Mouse (Mus musculus) embryonic facial prominence, embryonic 13.5 days (tissue): Measurements from ENCODE around the gene Hist1h3a. TPM values are rescaled to one million over a fixed set of nuclear protein-coding genes. Genes with fewer than 3 reads are reported as not detected.
"Not testable (repeated sequence)": the region's sequence is repeated elsewhere in the genome, so short reads cannot be mapped to it uniquely, and the experiment has no call there.

ENCODE experiments used
- ATAC-seq: fragments of 200-750 bp; cut with Nextera tagmentation; 2 replicates; pipeline ENCODE4 v1.8.0; 2017; ENCODE audit warnings: low read depth; ENCODE audit not compliant: insufficient number of reproducible peaks, insufficient read depth, low FRiP score, low TSS enrichment
- H3K27ac ChIP-seq: fragments of 300-500 bp; sonication (generic); 2 replicates; pipeline ENCODE4 v1.5.1; 2015; ENCODE audit warnings: moderate library complexity, mild to moderate bottlenecking, inconsistent platforms
- H3K27me3 ChIP-seq: fragments of 300-500 bp; sonication (generic); 2 replicates; pipeline ENCODE4 v1.6.1; 2015; ENCODE audit warnings: mild to moderate bottlenecking, inconsistent platforms
- H3K36me3 ChIP-seq: fragments of 300-500 bp; sonication (generic); 2 replicates; pipeline ENCODE4 v1.6.1; 2015; ENCODE audit warnings: mild to moderate bottlenecking, inconsistent platforms
- H3K4me1 ChIP-seq: fragments of 300-500 bp; sonication (generic); 2 replicates; pipeline ENCODE4 v1.6.1; 2015; ENCODE audit warnings: inconsistent platforms
- H3K4me2 ChIP-seq: fragments of 300-500 bp; sonication (generic); 2 replicates; pipeline ENCODE4 v1.6.1; 2015; ENCODE audit warnings: moderate library complexity, mild to moderate bottlenecking, inconsistent platforms
- H3K4me3 ChIP-seq: fragments of 300-500 bp; sonication (generic); 2 replicates; pipeline ENCODE4 v1.5.1; 2015; ENCODE audit warnings: mild to moderate bottlenecking, inconsistent platforms
- H3K9ac ChIP-seq: fragments of 300-500 bp; sonication (generic); 2 replicates; pipeline ENCODE4 v1.6.1; 2015; ENCODE audit warnings: mild to moderate bottlenecking, inconsistent platforms
- H3K9me3 ChIP-seq: fragments of 300-500 bp; sonication (generic); 2 replicates; pipeline ENCODE4 v1.6.1; 2016; ENCODE audit warnings: inconsistent platforms
- WGBS: fragments of 180-500 bp; shearing (Covaris S2); methylation state at CpG from one replicate; pipeline ENCODE4 v1.1.7; 2015; ENCODE audit warnings: mixed read lengths; 5-methylcytosine and 5-hydroxymethylcytosine counted together
- polyA plus RNA-seq: library from polyadenylated mRNA; unstranded; fragments of >200 nt; fragmentation: Nextera tagmentation; extraction: Ambion mirVana; gene quantifications from 2 replicates; pipeline ENCODE4 v1.2.1, GENCODE M21; 2015

Hist1h3a gene
- 5.8 and 8.6 TPM in 2 replicates for polyA plus RNA-seq

DNA sequence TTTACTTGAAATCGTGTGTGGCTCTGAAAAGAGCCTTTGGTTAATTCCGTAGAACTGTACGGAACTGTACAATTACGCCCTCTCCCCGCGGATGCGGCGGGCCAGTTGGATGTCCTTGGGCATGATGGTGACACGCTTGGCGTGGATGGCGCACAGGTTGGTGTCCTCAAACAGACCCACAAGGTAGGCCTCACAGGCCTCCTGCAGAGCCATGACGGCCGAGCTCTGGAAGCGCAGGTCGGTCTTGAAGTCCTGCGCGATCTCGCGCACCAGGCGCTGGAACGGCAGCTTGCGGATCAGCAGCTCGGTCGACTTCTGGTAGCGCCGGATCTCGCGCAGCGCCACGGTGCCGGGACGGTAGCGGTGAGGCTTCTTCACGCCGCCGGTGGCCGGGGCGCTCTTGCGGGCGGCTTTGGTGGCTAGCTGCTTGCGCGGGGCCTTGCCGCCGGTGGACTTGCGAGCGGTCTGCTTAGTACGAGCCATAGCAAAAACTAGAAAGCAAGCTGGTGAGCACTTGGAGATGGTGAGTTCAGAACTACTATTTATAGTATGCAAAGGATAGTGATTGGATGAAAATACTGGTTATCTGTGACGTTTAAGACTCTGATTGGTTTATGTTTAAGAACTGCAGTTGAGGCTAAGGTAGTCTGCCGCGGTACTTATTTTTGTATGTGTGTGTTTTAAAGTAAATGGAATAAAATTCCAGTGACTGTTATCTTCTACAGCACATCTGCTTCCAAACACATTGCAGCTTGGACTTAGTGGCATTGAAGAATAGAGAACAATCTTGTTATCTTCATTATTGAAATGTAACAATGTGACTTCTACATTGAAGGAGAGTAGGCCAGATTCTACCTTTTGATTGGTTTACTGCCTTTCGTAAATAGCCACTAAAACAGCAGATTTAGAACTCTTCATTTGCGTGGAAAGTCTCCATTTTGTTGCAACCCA is at the start of gene Hist1h3a:
Hist1h3a (minus strand) TSS at position 516 of the 951 bp plus-strand sequence.
- Histone ChIP-seq H3K4me1 (peaks cover 21% of the 10 kb centered on the region), H3K4me3 (peak within 1 kb of the TSS; percentile 59), H3K9ac (peak within 1 kb of the TSS; percentile 71), H3K4me2 (peak within 1 kb of the TSS; percentile 92), H3K27ac (peak within 1 kb of the TSS; percentile 95)
- H3K9me3 ChIP-seq, H3K36me3 ChIP-seq, H3K27me3 ChIP-seq: not testable (repeated sequence)
- peak; percentile 44 for ATAC-seq
- WGBS = under 1% methylated on average over 32 of the region's 52 CpGs

DNA sequence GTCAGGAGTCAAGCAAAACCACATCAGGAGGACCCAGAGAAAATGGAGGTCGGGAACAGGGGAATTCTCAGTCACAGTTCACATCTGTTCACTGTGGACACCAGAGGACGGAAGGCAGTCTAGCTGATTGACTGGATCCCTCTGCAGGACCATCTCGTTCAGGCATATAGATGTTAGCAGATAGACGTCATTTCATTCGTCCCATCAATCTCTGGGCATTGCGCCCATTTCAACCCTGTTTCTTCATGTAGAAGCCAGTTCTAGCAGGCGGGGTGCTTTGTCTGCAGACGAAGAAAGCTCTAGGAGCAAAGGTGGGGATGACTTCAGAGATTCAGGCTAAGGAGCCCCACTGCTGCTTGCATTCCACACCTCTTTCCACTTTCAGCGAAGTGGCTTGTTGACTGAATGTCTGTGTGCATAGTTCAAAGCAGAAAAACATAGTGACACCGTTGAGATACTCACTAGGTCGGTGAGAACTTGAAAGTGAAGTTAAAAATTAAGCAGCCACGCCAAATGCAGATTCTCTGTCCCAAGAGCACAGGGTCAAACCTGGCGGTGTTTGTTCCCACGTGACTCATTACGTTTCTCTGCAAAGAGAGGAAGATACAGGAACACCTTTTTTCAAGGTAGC is 44.4 kb upstream of the Hist1h3a start, which contains the start of gene Slc17a2:
Slc17a2 (plus strand) TSS at position 572 of the 631 bp plus-strand sequence.
- Histone ChIP-seq H3K4me2 (no peak within 1 kb of the TSS), H3K9me3 (no peaks in the 10 kb centered on the region), H3K27me3 (no peaks in the 10 kb centered on the region), H3K36me3 (no peaks in the 10 kb centered on the region), H3K4me1 (peaks cover 5% of the 10 kb centered on the region; the same call in 1 of the 2 replicates), H3K4me3 (no peak within 1 kb of the TSS), H3K27ac (no peak within 1 kb of the TSS), H3K9ac (no peak within 1 kb of the TSS)
- ATAC-seq = no peak
- WGBS = 89% methylated on average over 15 of the region's 15 CpGs

DNA sequence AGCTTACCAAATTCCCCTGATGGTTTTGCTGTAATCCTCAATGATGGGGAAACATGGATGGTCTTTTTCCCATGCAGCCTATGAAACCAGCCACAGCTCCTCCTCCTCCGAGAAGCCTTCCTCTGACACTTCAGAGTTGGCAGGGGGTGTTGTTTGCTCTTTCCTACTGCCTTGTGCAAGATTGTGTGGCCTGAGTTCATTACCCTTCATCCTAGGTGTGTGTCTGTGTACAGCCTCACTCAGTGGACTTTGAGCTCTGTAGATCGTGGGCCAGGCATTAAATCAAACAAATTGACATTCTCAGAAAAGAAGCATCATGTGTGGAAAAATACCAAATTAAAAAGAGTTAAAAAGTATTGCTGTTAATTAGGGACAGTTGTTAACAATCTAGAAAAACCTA is 42.3 kb upstream of the Hist1h3a start:
- Histone ChIP-seq H3K9ac (no peak overlapping the region), H3K9me3 (no peaks in the 10 kb centered on the region), H3K4me1 (peaks cover 5% of the 10 kb centered on the region; the same call in 1 of the 2 replicates), H3K27ac (no peak overlapping the region), H3K27me3 (no peaks in the 10 kb centered on the region), H3K4me2 (no peak overlapping the region), H3K4me3 (no peak overlapping the region), H3K36me3 (no peaks in the 10 kb centered on the region)
- WGBS = 88% methylated on average over 2 of the region's 2 CpGs
- no peak for ATAC-seq

DNA sequence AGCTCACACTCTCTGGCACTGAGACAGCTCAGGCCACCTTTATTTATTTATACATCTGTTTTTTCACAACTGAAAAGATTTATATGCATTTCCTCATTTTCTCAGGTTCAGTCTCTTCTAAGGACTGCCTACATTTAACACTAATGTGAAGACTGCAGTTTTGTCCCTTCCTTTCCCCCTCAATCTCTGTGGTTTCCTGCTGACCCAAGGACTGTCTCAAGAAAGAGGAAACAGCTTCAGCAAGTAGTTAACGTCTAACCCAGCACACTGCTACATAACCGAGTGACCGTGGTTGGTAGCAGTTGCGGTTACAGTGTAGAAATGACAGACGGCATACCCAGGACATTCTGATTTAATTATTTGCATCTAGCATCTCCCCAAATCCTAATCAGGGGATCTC is 37.2 kb upstream of the Hist1h3a start:
- Histone ChIP-seq H3K9ac (no peak overlapping the region), H3K4me3 (no peak overlapping the region), H3K36me3 (no peaks in the 10 kb centered on the region), H3K9me3 (no peaks in the 10 kb centered on the region), H3K27me3 (no peaks in the 10 kb centered on the region), H3K4me1 (no peaks in the 10 kb centered on the region; the same call in 1 of the 2 replicates), H3K4me2 (no peak overlapping the region), H3K27ac (no peak overlapping the region)
- 61% methylated on average over 5 of the region's 5 CpGs for WGBS
- no peak for ATAC-seq

DNA sequence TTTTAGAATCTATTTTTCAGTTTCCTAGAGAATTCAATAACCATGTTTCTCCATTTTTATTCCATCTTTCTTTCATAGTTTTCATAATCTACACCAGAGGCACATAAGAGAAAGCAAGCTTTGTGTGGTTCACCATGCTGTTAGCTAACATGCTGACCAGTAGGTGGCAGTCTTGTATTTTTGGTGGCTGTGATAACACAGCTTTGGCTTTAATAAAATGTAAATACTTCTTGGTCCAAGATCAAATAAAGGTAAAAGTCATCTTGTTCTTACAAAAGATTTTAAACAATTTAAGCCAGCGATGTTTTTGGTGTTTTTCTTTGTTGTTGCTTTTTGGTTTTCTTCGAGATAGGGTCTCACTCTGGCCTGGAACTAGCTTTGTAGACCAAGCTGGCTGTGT is 30.3 kb upstream of the Hist1h3a start:
- H3K4me2 ChIP-seq = no peak overlapping the region
- no peak for ATAC-seq
- H3K36me3 ChIP-seq = no peaks in the 10 kb centered on the region
- H3K27me3 ChIP-seq = no peaks in the 10 kb centered on the region
- WGBS = 43% methylated on average over 2 of the region's 2 CpGs
- H3K9me3 ChIP-seq = no peaks in the 10 kb centered on the region
- no peak overlapping the region for H3K9ac ChIP-seq
- H3K4me1 ChIP-seq = no peaks in the 10 kb centered on the region
- no peak overlapping the region for H3K4me3 ChIP-seq
- no peak overlapping the region for H3K27ac ChIP-seq

GRCm38 (mm10) chr13:23779025-23779424 is 16.8 kb upstream of the Hist1h3a start:
- Histone ChIP-seq H3K27ac (no peak overlapping the region), H3K36me3 (no peaks in the 10 kb centered on the region), H3K4me2 (no peak overlapping the region), H3K4me1 (no peaks in the 10 kb centered on the region), H3K4me3 (no peak overlapping the region), H3K27me3 (no peaks in the 10 kb centered on the region), H3K9ac (no peak overlapping the region), H3K9me3 (no peaks in the 10 kb centered on the region)
- WGBS = 78% methylated on average over 4 of the region's 4 CpGs
- ATAC-seq = no peak

DNA sequence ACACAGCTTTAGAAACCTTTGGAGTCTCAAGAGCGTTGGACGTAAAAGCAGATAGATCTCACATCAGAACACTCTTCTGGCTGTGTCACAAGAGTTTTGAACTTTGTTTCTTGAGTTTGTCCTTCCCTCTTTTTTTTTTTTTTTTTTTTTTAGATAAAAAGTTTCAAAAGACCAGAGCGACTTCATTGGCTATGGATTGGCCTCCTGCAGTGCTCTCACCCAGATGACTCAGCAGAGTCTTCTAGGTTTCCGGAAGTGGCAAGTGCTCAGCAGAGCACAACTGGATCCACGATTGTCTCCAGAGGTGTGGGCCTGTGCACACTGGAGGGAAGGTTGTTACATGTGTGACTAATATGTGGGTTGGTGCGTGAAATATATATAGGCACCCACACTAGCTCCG is 16.2 kb upstream of the Hist1h3a start:
- 91% methylated on average over 7 of the region's 7 CpGs for WGBS
- Histone ChIP-seq H3K9me3 (no peaks in the 10 kb centered on the region), H3K36me3 (no peaks in the 10 kb centered on the region), H3K27ac (no peak overlapping the region), H3K27me3 (no peaks in the 10 kb centered on the region), H3K4me1 (no peaks in the 10 kb centered on the region), H3K4me3 (no peak overlapping the region), H3K9ac (no peak overlapping the region), H3K4me2 (no peak overlapping the region)
- no peak for ATAC-seq

DNA sequence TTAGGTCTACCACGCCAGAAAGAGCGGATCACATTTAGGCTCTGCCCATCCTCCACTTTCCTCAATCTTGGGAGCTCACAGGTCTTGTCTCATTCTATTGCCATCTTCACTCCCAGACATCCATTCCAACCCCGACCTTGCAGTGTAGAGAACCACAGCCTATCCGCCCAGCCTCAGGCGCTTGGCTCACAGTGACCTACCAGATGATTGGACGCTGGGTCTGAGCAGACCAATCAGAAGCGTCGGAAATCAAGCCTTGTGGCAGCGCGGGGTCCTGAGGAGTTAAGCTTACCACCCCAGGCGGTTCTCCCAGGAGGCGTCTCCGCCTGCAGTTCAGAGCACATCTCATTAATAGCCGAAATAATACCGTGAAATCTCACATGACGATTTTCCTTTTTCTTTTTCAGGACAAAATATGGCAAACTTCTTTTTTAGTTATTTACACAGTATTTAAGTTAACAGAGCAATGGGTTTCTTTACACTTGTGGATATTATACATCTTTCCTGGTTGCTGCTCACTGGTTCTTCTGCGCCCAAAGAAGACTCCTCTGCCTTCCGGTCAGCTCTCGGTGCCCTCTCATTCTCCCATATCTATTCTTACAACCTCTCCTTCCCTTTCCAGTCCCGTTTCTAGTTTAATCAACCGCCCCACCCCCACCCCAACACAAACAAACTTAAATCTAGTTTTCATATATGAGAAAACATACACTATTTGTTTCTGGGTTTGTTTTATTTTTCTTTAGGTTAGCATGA is 10.6 kb upstream of the Hist1h3a start:
- peaks cover 8% of the 10 kb centered on the region; the same call in 1 of the 2 replicates for H3K4me1 ChIP-seq
- H3K36me3 ChIP-seq = no peaks in the 10 kb centered on the region
- ATAC-seq = no peak
- H3K9ac ChIP-seq = 0 out of 2 replicates have a peak overlapping the region, but pooled peaks have one; percentile 11
- peak overlapping the region; percentile 51 for H3K4me2 ChIP-seq
- H3K27me3 ChIP-seq = no peaks in the 10 kb centered on the region
- peak overlapping the region; percentile 19 for H3K4me3 ChIP-seq
- 17% methylated on average over 21 of the region's 21 CpGs for WGBS
- H3K9me3 ChIP-seq = no peaks in the 10 kb centered on the region
- no peak overlapping the region for H3K27ac ChIP-seq

DNA sequence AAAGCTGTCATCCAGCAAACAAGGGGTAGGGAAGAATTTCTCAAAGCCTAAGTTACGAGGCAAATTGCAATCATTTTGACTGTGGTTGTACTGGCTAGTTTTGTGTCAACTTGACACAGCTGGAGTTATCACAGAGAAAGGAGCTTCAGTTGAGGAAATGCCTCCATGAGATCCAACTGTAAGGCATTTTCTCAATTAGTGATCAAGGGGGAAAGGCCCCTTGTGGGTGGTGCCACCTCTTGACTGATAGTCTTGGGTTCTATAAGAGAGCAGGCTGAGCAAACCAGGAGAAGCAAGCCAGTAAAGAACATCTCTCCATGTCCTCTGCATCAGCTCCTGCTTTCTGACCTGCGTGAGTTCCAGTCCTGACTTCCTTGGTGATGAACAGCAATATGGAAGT is 7.4 kb upstream of the Hist1h3a start, which contains the start of gene Trim38:
Trim38 (plus strand) TSS at position 301 of the 400 bp plus-strand sequence.
- H3K4me1 ChIP-seq, H3K4me2 ChIP-seq, H3K27me3 ChIP-seq, H3K36me3 ChIP-seq, H3K9me3 ChIP-seq, H3K27ac ChIP-seq, ATAC-seq, H3K9ac ChIP-seq, H3K4me3 ChIP-seq: not testable (repeated sequence)
- 77% methylated on average over 2 of the region's 2 CpGs for WGBS

GRCm38 (mm10) chr13:23768834-23769397 is 6.7 kb upstream of the Hist1h3a start:
- no peak overlapping the region for H3K4me2 ChIP-seq
- ATAC-seq = no peak
- H3K4me1 ChIP-seq = peaks cover 16% of the 10 kb centered on the region
- WGBS = 46% methylated on average over 5 of the region's 5 CpGs
- H3K27ac ChIP-seq = no peak overlapping the region
- no peak overlapping the region for H3K4me3 ChIP-seq
- H3K27me3 ChIP-seq = no peaks in the 10 kb centered on the region
- H3K9ac ChIP-seq = no peak overlapping the region
- no peaks in the 10 kb centered on the region for H3K9me3 ChIP-seq
- no peaks in the 10 kb centered on the region for H3K36me3 ChIP-seq

DNA sequence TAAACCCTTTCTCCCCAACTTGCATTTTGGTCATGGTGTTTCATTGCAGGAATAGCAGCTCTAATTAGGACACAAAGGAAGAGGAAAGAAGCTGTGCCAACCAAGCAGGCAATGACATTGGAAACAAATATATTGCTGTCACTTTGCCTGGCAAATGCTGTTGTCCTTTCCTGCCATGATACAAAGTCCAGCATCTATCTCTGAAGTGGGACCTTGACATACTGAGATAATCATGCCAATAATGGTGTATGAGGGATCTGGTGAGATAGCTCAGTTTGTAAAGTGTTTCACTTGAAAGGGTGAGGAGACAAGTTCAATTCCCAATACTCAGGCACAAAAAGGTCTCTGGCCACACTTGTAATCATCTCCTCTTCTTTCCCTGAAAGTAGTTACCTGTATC is 4.6 kb upstream of the Hist1h3a start:
- H3K27ac ChIP-seq = no peak overlapping the region
- H3K9ac ChIP-seq = no peak overlapping the region
- no peaks in the 10 kb centered on the region for H3K36me3 ChIP-seq
- H3K4me1 ChIP-seq = peaks cover 10% of the 10 kb centered on the region
- no peaks in the 10 kb centered on the region for H3K9me3 ChIP-seq
- H3K27me3 ChIP-seq = no peaks in the 10 kb centered on the region
- no peak for ATAC-seq
- no peak overlapping the region for H3K4me2 ChIP-seq
- no peak overlapping the region for H3K4me3 ChIP-seq
